Mouse (Mus musculus) midbrain, embryonic 11.5 days (tissue): ENCODE measurements at regions not wholly inside any gene's neighbourhood (a gene's known extent, or its start where the extent isn't known, plus 50 kb on each side); places are given as distances from the start of the nearest gene placed in this dataset.

ENCODE experiments used
- ATAC-seq: fragments of 200-750 bp; cut with Nextera tagmentation; 2 replicates; pipeline ENCODE4 v1.8.0; 2017; ENCODE audit warnings: moderate TSS enrichment, moderate library complexity; ENCODE audit not compliant: low FRiP score
- DNase-seq: peaks from one replicate; pipeline ENCODE4 v3.0.0; 2015; ENCODE audit warnings: low spot score; ENCODE audit errors: missing footprints
- H3K27ac ChIP-seq: fragments of 300-500 bp; sonication (generic); 2 replicates; pipeline ENCODE4 v1.5.1; 2014; ENCODE audit warnings: low read depth, low read length
- H3K27me3 ChIP-seq: fragments of 300-500 bp; sonication (generic); 2 replicates; pipeline ENCODE4 v1.6.1; 2014; ENCODE audit warnings: mild to moderate bottlenecking, low read length, moderate library complexity, mixed read lengths; ENCODE audit not compliant: control insufficient read depth, insufficient read depth
- H3K36me3 ChIP-seq: fragments of 300-500 bp; sonication (generic); 2 replicates; pipeline ENCODE4 v1.6.1; 2014; ENCODE audit warnings: mild to moderate bottlenecking, low read length, moderate library complexity, mixed read lengths; ENCODE audit not compliant: control insufficient read depth, insufficient read depth
- H3K4me1 ChIP-seq: fragments of 300-500 bp; sonication (generic); 2 replicates; pipeline ENCODE4 v1.6.1; 2014; ENCODE audit warnings: low read length; ENCODE audit not compliant: control insufficient read depth, insufficient read depth
- H3K4me2 ChIP-seq: fragments of 300-500 bp; sonication (generic); 2 replicates; pipeline ENCODE4 v1.6.1; 2014; ENCODE audit warnings: mild to moderate bottlenecking, moderate library complexity
- H3K4me3 ChIP-seq: fragments of 300-500 bp; sonication (generic); 2 replicates; pipeline ENCODE4 v1.5.1; 2014; ENCODE audit warnings: low read depth, low read length
- H3K9ac ChIP-seq: fragments of 300-500 bp; sonication (generic); 2 replicates; pipeline ENCODE4 v1.6.1; 2014; ENCODE audit warnings: low read length
- H3K9me3 ChIP-seq: fragments of 300-500 bp; sonication (generic); 2 replicates; pipeline ENCODE4 v1.6.1; 2016; ENCODE audit warnings: low read length; ENCODE audit not compliant: control insufficient read depth
- WGBS: fragments of 180-500 bp; shearing (Covaris S2); extraction: QIAGEN DNeasy Blood & Tissue Kit; methylation state at CpG from one replicate; pipeline ENCODE4 v1.1.7; 2014; 5-methylcytosine and 5-hydroxymethylcytosine counted together

- no peak overlapping the region for H3K9ac ChIP-seq
- no peaks in the 10 kb centered on the region; the same call in 1 of the 2 replicates for H3K27me3 ChIP-seq
- H3K36me3 ChIP-seq = no peaks in the 10 kb centered on the region
- H3K27ac ChIP-seq = no peak overlapping the region
- H3K4me3 ChIP-seq = no peak overlapping the region
- ATAC-seq (no peak), DNase-seq (no peak)
- no peak overlapping the region for H3K4me2 ChIP-seq
- H3K4me1 ChIP-seq = no peaks in the 10 kb centered on the region
- H3K9me3 ChIP-seq = no peaks in the 10 kb centered on the region
- 74% methylated on average over 6 of the region's 6 CpGs for WGBS
Observed at GRCm38 (mm10) chr3:147252812-147253211, 400.6 kb downstream of the Ttll7 start.

- 67% methylated on average over 5 of the region's 5 CpGs for WGBS
- Histone ChIP-seq H3K36me3 (no peaks in the 10 kb centered on the region), H3K27ac (no peak overlapping the region), H3K4me2 (no peak overlapping the region), H3K27me3 (no peaks in the 10 kb centered on the region), H3K4me3 (no peak overlapping the region), H3K9ac (no peak overlapping the region), H3K9me3 (no peaks in the 10 kb centered on the region), H3K4me1 (no peaks in the 10 kb centered on the region)
- peak; percentile 85 for DNase-seq
- 0 out of 2 replicates have a peak, but pooled peaks have one; percentile 46 for ATAC-seq
Observed at GRCm38 (mm10) chr3:147254454-147254853, 402.3 kb downstream of the Ttll7 start.

- Histone ChIP-seq H3K9ac (no peak overlapping the region), H3K27ac (no peak overlapping the region), H3K36me3 (no peaks in the 10 kb centered on the region), H3K9me3 (no peaks in the 10 kb centered on the region), H3K4me1 (no peaks in the 10 kb centered on the region), H3K4me3 (no peak overlapping the region), H3K27me3 (no peaks in the 10 kb centered on the region), H3K4me2 (no peak overlapping the region)
- DNase-seq (no peak), ATAC-seq (no peak)
- 86% methylated on average over 10 of the region's 10 CpGs for WGBS
Observed at GRCm38 (mm10) chr3:147260958-147261595, 408.9 kb downstream of the Ttll7 start.

- H3K36me3 ChIP-seq = no peaks in the 10 kb centered on the region
- DNase-seq (no peak), ATAC-seq (no peak)
- H3K4me2 ChIP-seq = no peak overlapping the region
- no peak overlapping the region for H3K9ac ChIP-seq
- H3K27me3 ChIP-seq = no peaks in the 10 kb centered on the region
- no peak overlapping the region for H3K4me3 ChIP-seq
- no peaks in the 10 kb centered on the region for H3K9me3 ChIP-seq
- 80% methylated on average over 5 of the region's 5 CpGs for WGBS
- H3K27ac ChIP-seq = no peak overlapping the region
- H3K4me1 ChIP-seq = no peaks in the 10 kb centered on the region
Observed at GRCm38 (mm10) chr3:147266556-147266955, 414.4 kb downstream of the Ttll7 start.

GRCm38 (mm10) chr3:147273446-147273845 lies 421.3 kb downstream of the Ttll7 start:
- Histone ChIP-seq H3K4me3 (no peak overlapping the region), H3K4me2 (no peak overlapping the region), H3K36me3 (no peaks in the 10 kb centered on the region), H3K27me3 (no peaks in the 10 kb centered on the region), H3K27ac (no peak overlapping the region), H3K4me1 (no peaks in the 10 kb centered on the region), H3K9ac (no peak overlapping the region), H3K9me3 (no peaks in the 10 kb centered on the region)
- no peak for ATAC-seq
- 83% methylated on average over 3 of the region's 3 CpGs for WGBS
- no peak for DNase-seq

GRCm38 (mm10) chr3:147278602-147279001 lies 426.4 kb downstream of the Ttll7 start:
- Histone ChIP-seq H3K9me3 (no peaks in the 10 kb centered on the region), H3K4me1 (no peaks in the 10 kb centered on the region), H3K27ac (no peak overlapping the region), H3K36me3 (no peaks in the 10 kb centered on the region), H3K9ac (no peak overlapping the region), H3K4me2 (no peak overlapping the region), H3K27me3 (no peaks in the 10 kb centered on the region), H3K4me3 (no peak overlapping the region)
- ATAC-seq = peak; percentile 35; the same call in 1 of the 2 replicates
- DNase-seq = no peak

- ATAC-seq = no peak
- H3K9me3 ChIP-seq = no peaks in the 10 kb centered on the region
- H3K4me1 ChIP-seq = no peaks in the 10 kb centered on the region
- no peaks in the 10 kb centered on the region for H3K27me3 ChIP-seq
- H3K9ac ChIP-seq = no peak overlapping the region
- H3K36me3 ChIP-seq = no peaks in the 10 kb centered on the region
- 89% methylated on average over 9 of the region's 9 CpGs for WGBS
- H3K4me3 ChIP-seq = no peak overlapping the region
- no peak for DNase-seq
- H3K4me2 ChIP-seq = no peak overlapping the region
- no peak overlapping the region for H3K27ac ChIP-seq
Observed at GRCm38 (mm10) chr3:147283724-147284123, 431.6 kb downstream of the Ttll7 start.

GRCm38 (mm10) chr3:147284357-147284756 lies 432.2 kb downstream of the Ttll7 start:
- DNase-seq (no peak), ATAC-seq (no peak)
- no peak overlapping the region for H3K9ac ChIP-seq
- no peak overlapping the region for H3K4me3 ChIP-seq
- 89% methylated on average over 4 of the region's 4 CpGs for WGBS
- no peak overlapping the region for H3K4me2 ChIP-seq
- no peaks in the 10 kb centered on the region for H3K4me1 ChIP-seq
- H3K9me3 ChIP-seq = no peaks in the 10 kb centered on the region
- H3K36me3 ChIP-seq = no peaks in the 10 kb centered on the region
- H3K27ac ChIP-seq = no peak overlapping the region
- H3K27me3 ChIP-seq = no peaks in the 10 kb centered on the region

GRCm38 (mm10) chr3:147285496-147285895 lies 433.3 kb downstream of the Ttll7 start:
- Histone ChIP-seq H3K4me1 (no peaks in the 10 kb centered on the region), H3K27me3 (no peaks in the 10 kb centered on the region), H3K9ac (no peak overlapping the region), H3K36me3 (no peaks in the 10 kb centered on the region), H3K4me2 (no peak overlapping the region), H3K4me3 (no peak overlapping the region), H3K9me3 (no peaks in the 10 kb centered on the region), H3K27ac (no peak overlapping the region)
- ATAC-seq (no peak), DNase-seq (no peak)
- WGBS = 84% methylated on average over 5 of the region's 5 CpGs
